Mouse (Mus musculus) urinary bladder, postnatal 25 days (tissue): ENCODE results near the gene 1700067P10Rik.

ENCODE experiments used
- DNase-seq: peaks from one replicate; pipeline ENCODE4 v3.0.0; 2022; ENCODE audit warnings: low spot score

Gene 1700067P10Rik

GRCm38 (mm10) chr17:48096321-48096720, 7.2 kb downstream of the 1700067P10Rik start:
- DNase-seq = no peak

GRCm38 (mm10) chr17:48097011-48097742, 8.1 kb downstream of the 1700067P10Rik start:
- peak; percentile 30 for DNase-seq

- peak; percentile 6 for DNase-seq
Measured at GRCm38 (mm10) chr17:48097743-48098527, 8.8 kb downstream of the 1700067P10Rik start.

GRCm38 (mm10) chr17:48098528-48098890, 9.4 kb downstream of the 1700067P10Rik start:
- peak; percentile 6 for DNase-seq

GRCm38 (mm10) chr17:48099312-48099711, 10.2 kb downstream of the 1700067P10Rik start:
- DNase-seq = no peak

GRCm38 (mm10) chr17:48100441-48101417, 11.6 kb downstream of the 1700067P10Rik start:
- peak; percentile 83 for DNase-seq

- DNase-seq = no peak
Measured at GRCm38 (mm10) chr17:48107333-48107732, 18.2 kb downstream of the 1700067P10Rik start.

- DNase-seq = no peak
Measured at GRCm38 (mm10) chr17:48107862-48108261, 18.7 kb downstream of the 1700067P10Rik start.

GRCm38 (mm10) chr17:48108520-48108919, 19.4 kb downstream of the 1700067P10Rik start:
- no peak for DNase-seq

- peak; percentile 9 for DNase-seq
Measured at GRCm38 (mm10) chr17:48110547-48111287, 21.6 kb downstream of the 1700067P10Rik start.

GRCm38 (mm10) chr17:48118570-48118969, 29.5 kb downstream of the 1700067P10Rik start:
- DNase-seq = no peak

- peak; percentile 78 for DNase-seq
Measured at GRCm38 (mm10) chr17:48119656-48120055, 30.5 kb downstream of the 1700067P10Rik start.

GRCm38 (mm10) chr17:48120456-48120855, 31.3 kb downstream of the 1700067P10Rik start:
- DNase-seq = no peak

- no peak for DNase-seq
Measured at GRCm38 (mm10) chr17:48132810-48133209, 43.7 kb downstream of the 1700067P10Rik start.
